Mouse (Mus musculus) liver, adult 2 months (tissue): ENCODE measurements at regions not wholly inside any gene's neighbourhood (a gene's known extent, or its start where the extent isn't known, plus 50 kb on each side); places are given as distances from the start of the nearest gene placed in this dataset.
A peak's percentile ranks its signal among the peaks of the same experiment; 100 is the strongest.

ENCODE experiments used
- CTCF ChIP-seq: fragments of 200-500 bp; IDR thresholded peaks from 2 replicates; pipeline ENCODE4 v1.5.1; 2011; ENCODE audit warnings: low read depth, low read length, control low read depth
- POLR2A ChIP-seq: fragments of 200-500 bp; IDR thresholded peaks from 2 replicates; pipeline ENCODE4 v1.6.1; 2011; ENCODE audit warnings: low read length, control low read depth; ENCODE audit not compliant: insufficient read depth; ENCODE audit errors: extremely low read depth

DNA sequence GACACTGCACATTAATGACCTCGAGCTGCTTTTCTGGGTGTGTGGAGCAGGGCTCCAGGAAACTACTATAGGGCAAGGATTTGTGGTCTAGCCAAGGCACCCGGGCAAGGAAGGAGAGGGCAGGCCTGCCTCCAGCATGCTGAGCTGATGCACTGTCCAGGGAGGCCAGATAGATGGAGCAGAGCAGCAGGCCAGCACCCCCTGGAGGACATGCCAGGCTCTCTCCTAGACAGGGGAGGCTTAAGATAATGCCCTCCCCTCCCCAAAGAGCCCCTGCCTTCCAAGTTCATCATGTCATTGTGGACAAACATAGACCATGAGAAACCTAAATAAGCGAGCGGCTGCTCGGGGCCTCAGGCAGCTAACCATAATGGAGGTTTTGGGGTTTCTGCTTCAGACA lies 134.1 kb downstream of the Irx5 start:
- TF ChIP-seq CTCF (0 out of 2 replicates have a peak, but pooled peaks have one; percentile 4), POLR2A (no peak)
